21 mouse cellular contexts compared by ENCODE assay signal in genomic region chr17:25068690-25069089, GRCm38 (mm10). TPM values are rescaled to one million over a fixed set of nuclear protein-coding genes. Genes with fewer than 3 reads are reported as not detected.
DNase-seq lines count a peak whose midpoint lies in the region; ATAC-seq and TF ChIP-seq lines count a peak whose summit lies in the region.
"Had no signal": no experiment of that assay in that cellular context is flagged by ENCODE, and none has a peak within 500 bp of the region (broad histone marks: within the 10 kb centered on the region; RNA-seq: fewer than 3 reads in every experiment).

No protein-coding gene starts in this region.

- peak overlapping the region; percentile 24; the same call in 1 of the 2 replicates for H3K27ac ChIP-seq in embryonic facial prominence, embryonic 14.5 days (replicated peaks; ENCODE audit: low read depth, low read length)
- H3K27ac ChIP-seq in embryonic facial prominence, embryonic 10.5 days (replicated peaks) = no peak overlapping the region
- peak overlapping the region; percentile 40; the same call in 1 of the 2 replicates for H3K27ac ChIP-seq in intestine, embryonic 14.5 days (ENCODE audit: low read depth)
- H3K27ac ChIP-seq in intestine, embryonic 15.5 days = no peak overlapping the region
- peak overlapping the region; percentile 71; the same call in 1 of the 2 replicates for H3K27ac ChIP-seq in liver, adult 2 months (replicated peaks; ENCODE audit: insufficient read depth, low read depth, low read length)
- no peak overlapping the region for H3K27ac ChIP-seq in liver, embryonic 12.5 days
- H3K27ac ChIP-seq in brown adipose tissue, adult 24 weeks (replicated peaks; ENCODE audit: low read depth, low read length) = peak overlapping the region; percentile 99
- no peak overlapping the region for H3K27ac ChIP-seq in forebrain, embryonic 11.5 days (ENCODE audit: low read depth, low read length)
- H3K27ac ChIP-seq: embryonic facial prominence, embryonic 12.5 days; hindbrain, embryonic 13.5 days; midbrain, embryonic 10.5 days; neural tube, embryonic 15.5 days had no signal

- H3K4me3 ChIP-seq in embryonic facial prominence, embryonic 14.5 days (ENCODE audit: low read depth, low read length) = no peak overlapping the region
- H3K4me3 ChIP-seq in embryonic facial prominence, embryonic 10.5 days = no peak overlapping the region
- H3K4me3 ChIP-seq in intestine, embryonic 14.5 days (ENCODE audit: low read depth, low read length) = no peak overlapping the region
- H3K4me3 ChIP-seq in intestine, embryonic 15.5 days (replicated peaks) = no peak overlapping the region
- no peak overlapping the region for H3K4me3 ChIP-seq in liver, adult 2 months (ENCODE audit: insufficient read depth, low read depth, low read length)
- H3K4me3 ChIP-seq in liver, embryonic 12.5 days = no peak overlapping the region
- peak overlapping the region; percentile 2; the same call in 1 of the 2 replicates for H3K4me3 ChIP-seq in brown adipose tissue, adult 24 weeks (ENCODE audit: insufficient read depth, low read depth, low read length)
- H3K4me3 ChIP-seq in forebrain, embryonic 11.5 days (ENCODE audit: low read depth, low read length) = no peak overlapping the region
- H3K4me3 ChIP-seq: embryonic facial prominence, embryonic 12.5 days; hindbrain, embryonic 13.5 days; midbrain, embryonic 10.5 days; neural tube, embryonic 15.5 days had no signal

- DNase-seq in embryonic facial prominence, embryonic 14.5 days (ENCODE audit: low spot score) = no peak
- no peak for DNase-seq in embryonic facial prominence, embryonic 10.5 days (ENCODE audit: low spot score)
- DNase-seq in intestine, embryonic 14.5 days (ENCODE audit: low spot score) = no peak
- DNase-seq in liver, adult 2 months (ENCODE audit: extremely low read depth, low read depth, low spot score) = peak; percentile 15
- no peak for DNase-seq in forebrain, embryonic 11.5 days (ENCODE audit: low spot score)
- DNase-seq: adrenal gland, adult 8-10 months; cerebellum, adult 18-20 months; gastrocnemius, postnatal 14 days; layer of hippocampus, postnatal 36 days; left cerebral cortex, postnatal 4 days; retina, postnatal 1 day; thymus, postnatal 25 days had no signal

- 45% methylated on average over 2 of the region's 2 CpGs for WGBS in embryonic facial prominence, embryonic 14.5 days
- 69% methylated on average over 2 of the region's 2 CpGs for WGBS in embryonic facial prominence, embryonic 10.5 days
- 57% methylated on average over 2 of the region's 2 CpGs for WGBS in intestine, embryonic 14.5 days
- WGBS in intestine, embryonic 15.5 days = 57% methylated on average over 2 of the region's 2 CpGs
- WGBS in liver, adult 2 months = 43% methylated on average over 2 of the region's 2 CpGs
- WGBS in liver, embryonic 12.5 days (ENCODE audit: insufficient replicate concordance) = 50% methylated on average over 2 of the region's 2 CpGs
- WGBS in forebrain, embryonic 11.5 days = 79% methylated on average over 2 of the region's 2 CpGs

- no peak for TF ChIP-seq CTCF in liver, adult 2 months (IDR thresholded peaks at IDR 0.05; ENCODE audit: low read depth, low read length)

- no peak overlapping the region for H3K9ac ChIP-seq in embryonic facial prominence, embryonic 14.5 days (ENCODE audit: low read depth, low read length)
- H3K9ac ChIP-seq in intestine, embryonic 14.5 days (ENCODE audit: low read length) = no peak overlapping the region
- H3K9ac ChIP-seq in intestine, embryonic 15.5 days = no peak overlapping the region
- H3K9ac ChIP-seq in liver, adult 2 months (ENCODE audit: low read depth, low read length) = no peak overlapping the region
- H3K9ac ChIP-seq in liver, embryonic 12.5 days = no peak overlapping the region
- no peak overlapping the region for H3K9ac ChIP-seq in forebrain, embryonic 11.5 days (ENCODE audit: low read length)
- H3K9ac ChIP-seq: embryonic facial prominence, embryonic 12.5 days; hindbrain, embryonic 13.5 days; neural tube, embryonic 15.5 days had no signal

- H3K4me1 ChIP-seq in embryonic facial prominence, embryonic 14.5 days (ENCODE audit: control insufficient read depth, insufficient read depth, low read length) = no peaks in the 10 kb centered on the region
- H3K4me1 ChIP-seq in embryonic facial prominence, embryonic 10.5 days = no peaks in the 10 kb centered on the region
- no peaks in the 10 kb centered on the region for H3K4me1 ChIP-seq in intestine, embryonic 14.5 days (replicated peaks; ENCODE audit: control insufficient read depth, insufficient read depth, low read length)
- H3K4me1 ChIP-seq in intestine, embryonic 15.5 days (replicated peaks) = no peaks in the 10 kb centered on the region
- peaks cover 18% of the 10 kb centered on the region for H3K4me1 ChIP-seq in liver, adult 2 months (ENCODE audit: control insufficient read depth, insufficient read depth, low read length)
- peaks cover 36% of the 10 kb centered on the region for H3K4me1 ChIP-seq in liver, embryonic 12.5 days
- H3K4me1 ChIP-seq in brown adipose tissue, adult 24 weeks (ENCODE audit: control insufficient read depth, insufficient read depth, insufficient read length, low read length) = peaks cover 45% of the 10 kb centered on the region
- H3K4me1 ChIP-seq in forebrain, embryonic 11.5 days (replicated peaks; ENCODE audit: control insufficient read depth, insufficient read depth, low read length) = no peaks in the 10 kb centered on the region
- H3K4me1 ChIP-seq: embryonic facial prominence, embryonic 12.5 days; hindbrain, embryonic 13.5 days; midbrain, embryonic 10.5 days; neural tube, embryonic 15.5 days had no signal

- no peaks in the 10 kb centered on the region for H3K9me3 ChIP-seq in embryonic facial prominence, embryonic 14.5 days (ENCODE audit: control insufficient read depth, low read length)
- H3K9me3 ChIP-seq in embryonic facial prominence, embryonic 10.5 days = no peaks in the 10 kb centered on the region
- H3K9me3 ChIP-seq in intestine, embryonic 14.5 days (ENCODE audit: control insufficient read depth, low read length) = no peaks in the 10 kb centered on the region
- no peaks in the 10 kb centered on the region for H3K9me3 ChIP-seq in intestine, embryonic 15.5 days
- H3K9me3 ChIP-seq in liver, embryonic 12.5 days (replicated peaks) = no peaks in the 10 kb centered on the region
- no peaks in the 10 kb centered on the region for H3K9me3 ChIP-seq in forebrain, embryonic 11.5 days (ENCODE audit: control insufficient read depth, low read length)
- H3K9me3 ChIP-seq: embryonic facial prominence, embryonic 12.5 days; hindbrain, embryonic 13.5 days; midbrain, embryonic 10.5 days; neural tube, embryonic 15.5 days had no signal

- H3K27me3 ChIP-seq in embryonic facial prominence, embryonic 14.5 days (replicated peaks; ENCODE audit: control insufficient read depth, insufficient read depth, low read length) = no peaks in the 10 kb centered on the region
- H3K27me3 ChIP-seq in embryonic facial prominence, embryonic 10.5 days (replicated peaks; ENCODE audit: low read depth, poor library complexity, severe bottlenecking) = no peaks in the 10 kb centered on the region
- H3K27me3 ChIP-seq in intestine, embryonic 14.5 days (replicated peaks; ENCODE audit: control insufficient read depth, insufficient read depth, low read length) = no peaks in the 10 kb centered on the region
- H3K27me3 ChIP-seq in intestine, embryonic 15.5 days (replicated peaks) = no peaks in the 10 kb centered on the region
- H3K27me3 ChIP-seq in liver, adult 2 months (ENCODE audit: control insufficient read depth, insufficient read depth, low read length) = no peaks in the 10 kb centered on the region
- no peaks in the 10 kb centered on the region for H3K27me3 ChIP-seq in liver, embryonic 12.5 days (replicated peaks)
- no peaks in the 10 kb centered on the region for H3K27me3 ChIP-seq in forebrain, embryonic 11.5 days (ENCODE audit: control insufficient read depth, insufficient read depth, low read length)
- H3K27me3 ChIP-seq: embryonic facial prominence, embryonic 12.5 days; hindbrain, embryonic 13.5 days; neural tube, embryonic 15.5 days had no signal

- TF ChIP-seq POLR2A in liver, adult 2 months (IDR thresholded peaks at IDR 0.05; ENCODE audit: extremely low read depth, insufficient read depth, low read length) = no peak

- H3K36me3 ChIP-seq in embryonic facial prominence, embryonic 14.5 days (ENCODE audit: control insufficient read depth, insufficient read depth, low read length) = 0 out of 2 replicates have a peak, but pooled peaks cover 17% of the 10 kb centered on the region
- H3K36me3 ChIP-seq in embryonic facial prominence, embryonic 10.5 days (replicated peaks) = peaks cover 40% of the 10 kb centered on the region
- peaks cover 39% of the 10 kb centered on the region for H3K36me3 ChIP-seq in intestine, embryonic 14.5 days (ENCODE audit: control insufficient read depth, insufficient read depth, low read length)
- H3K36me3 ChIP-seq in intestine, embryonic 15.5 days = no peaks in the 10 kb centered on the region
- H3K36me3 ChIP-seq in liver, adult 2 months (ENCODE audit: control insufficient read depth, insufficient read depth, low read length) = no peaks in the 10 kb centered on the region
- H3K36me3 ChIP-seq in liver, embryonic 12.5 days = peaks cover 9% of the 10 kb centered on the region; the same call in 1 of the 2 replicates
- no peaks in the 10 kb centered on the region for H3K36me3 ChIP-seq in forebrain, embryonic 11.5 days (ENCODE audit: control insufficient read depth, insufficient read depth, low read length)

- ATAC-seq in embryonic facial prominence, embryonic 14.5 days (ENCODE audit: low read depth) = no peak
- ATAC-seq in intestine, embryonic 14.5 days (replicated peaks; ENCODE audit: low FRiP score, low TSS enrichment, low read depth) = no peak
- ATAC-seq in intestine, embryonic 15.5 days = no peak
- ATAC-seq in liver, embryonic 12.5 days = no peak
- no peak for ATAC-seq in forebrain, embryonic 11.5 days (replicated peaks; ENCODE audit: low FRiP score)
- ATAC-seq: intestine, postnatal 0 days had no signal

- no peak overlapping the region for H3K4me2 ChIP-seq in embryonic facial prominence, embryonic 14.5 days (ENCODE audit: low read depth, low read length)
- H3K4me2 ChIP-seq in intestine, embryonic 14.5 days (ENCODE audit: low read length) = no peak overlapping the region
- H3K4me2 ChIP-seq in intestine, embryonic 15.5 days (replicated peaks) = no peak overlapping the region
- H3K4me2 ChIP-seq in liver, embryonic 12.5 days = no peak overlapping the region
- no peak overlapping the region for H3K4me2 ChIP-seq in forebrain, embryonic 11.5 days (ENCODE audit: low read depth, low read length, severe bottlenecking)
- H3K4me2 ChIP-seq: embryonic facial prominence, embryonic 12.5 days; hindbrain, embryonic 13.5 days; neural tube, embryonic 15.5 days had no signal

- no peaks in the 10 kb centered on the region; the same call in 1 of the 2 replicates for H3K79me2 ChIP-seq in liver, adult 2 months (ENCODE audit: control insufficient read depth, insufficient read depth, low read length)

RNA-seq across cellular contexts. Expression of gene Tmem204, which starts 14.7 kb away (rescaled TPM):
- 22.6 and 23.2 TPM in 2 replicates for polyA plus RNA-seq in embryonic facial prominence, embryonic 14.5 days (2014; fragmentation: Nextera tagmentation; extraction: Ambion mirVana)
- polyA plus RNA-seq in embryonic facial prominence, embryonic 10.5 days (2016; fragmentation: Nextera tagmentation; extraction: Ambion mirVana) = 10.6 and 11.0 TPM in 2 replicates
- polyA plus RNA-seq in intestine, embryonic 14.5 days (2014; fragmentation: Nextera tagmentation; extraction: Ambion mirVana) = 23.5 and 24.2 TPM in 2 replicates
- polyA plus RNA-seq in intestine, embryonic 15.5 days (2015; fragmentation: Nextera tagmentation; extraction: Ambion mirVana) = 22.8 and 23.2 TPM in 2 replicates
- 22.3 and 23.9 TPM in 2 replicates for total RNA-seq in liver, adult 2 months (2014; rRNA removed)
- polyA plus RNA-seq in liver, adult 2 months (2012; rRNA removed) = 15.7 and 19.1 TPM in 2 replicates
- 6.1 and 7.2 TPM in 2 replicates for polyA plus RNA-seq in liver, embryonic 12.5 days (2016; fragmentation: Nextera tagmentation; extraction: Ambion mirVana)
- 13.1 and 22.6 TPM in 2 replicates for polyA plus RNA-seq in brown adipose tissue, adult 24 weeks (2012; ENCODE audit: insufficient read depth, insufficient read length, missing spikeins)
- polyA plus RNA-seq in forebrain, embryonic 11.5 days (2014; fragmentation: Nextera tagmentation; extraction: Ambion mirVana) = 9.8 and 13.2 TPM in 2 replicates

RNA-seq across cellular contexts. Expression of gene Telo2, which starts 47.1 kb away (rescaled TPM):
- 24.8 and 37.2 TPM in 2 replicates for polyA plus RNA-seq in embryonic facial prominence, embryonic 14.5 days (2014; fragmentation: Nextera tagmentation; extraction: Ambion mirVana)
- 54.0 and 55.5 TPM in 2 replicates for polyA plus RNA-seq in embryonic facial prominence, embryonic 10.5 days (2016; fragmentation: Nextera tagmentation; extraction: Ambion mirVana)
- 36.7 and 42.3 TPM in 2 replicates for polyA plus RNA-seq in intestine, embryonic 14.5 days (2014; fragmentation: Nextera tagmentation; extraction: Ambion mirVana)
- 34.0 and 39.3 TPM in 2 replicates for polyA plus RNA-seq in intestine, embryonic 15.5 days (2015; fragmentation: Nextera tagmentation; extraction: Ambion mirVana)
- 3.2 and 5.4 TPM in 2 replicates for total RNA-seq in liver, adult 2 months (2014; rRNA removed)
- 5.7 and 7.3 TPM in 2 replicates for polyA plus RNA-seq in liver, adult 2 months (2012; rRNA removed)
- polyA plus RNA-seq in liver, embryonic 12.5 days (2016; fragmentation: Nextera tagmentation; extraction: Ambion mirVana) = 25.6 and 28.6 TPM in 2 replicates
- 10.1 and 12.9 TPM in 2 replicates for polyA plus RNA-seq in brown adipose tissue, adult 24 weeks (2012; ENCODE audit: insufficient read depth, insufficient read length, missing spikeins)
- 41.2 and 45.4 TPM in 2 replicates for polyA plus RNA-seq in forebrain, embryonic 11.5 days (2014; fragmentation: Nextera tagmentation; extraction: Ambion mirVana)

RNA-seq across cellular contexts. Expression of gene Ptx4, which starts 51.9 kb away (rescaled TPM):
- 1.8 and 2.9 TPM in 2 replicates for polyA plus RNA-seq in embryonic facial prominence, embryonic 14.5 days (2014; fragmentation: Nextera tagmentation; extraction: Ambion mirVana)
- 0.09 and 0.14 TPM in 2 replicates for polyA plus RNA-seq in embryonic facial prominence, embryonic 10.5 days (2016; fragmentation: Nextera tagmentation; extraction: Ambion mirVana)
- polyA plus RNA-seq in intestine, embryonic 14.5 days (2014; fragmentation: Nextera tagmentation; extraction: Ambion mirVana) = not detected in 2 replicates
- polyA plus RNA-seq in intestine, embryonic 15.5 days (2015; fragmentation: Nextera tagmentation; extraction: Ambion mirVana) = 0.15 and 0.25 TPM in 2 replicates
- not detected in 2 replicates for total RNA-seq in liver, adult 2 months (2014; rRNA removed)
- polyA plus RNA-seq in liver, adult 2 months (2012; rRNA removed) = not detected in 2 replicates
- polyA plus RNA-seq in liver, embryonic 12.5 days (2016; fragmentation: Nextera tagmentation; extraction: Ambion mirVana) = not detected in 2 replicates
- polyA plus RNA-seq in brown adipose tissue, adult 24 weeks (2012; ENCODE audit: insufficient read depth, insufficient read length, missing spikeins) = not detected in 2 replicates
- 0.12 TPM in 1 of 2 replicates, not detected in the other for polyA plus RNA-seq in forebrain, embryonic 11.5 days (2014; fragmentation: Nextera tagmentation; extraction: Ambion mirVana)
- total RNA-seq: adrenal gland, adult 8-10 months had no signal
- polyA plus RNA-seq: hindbrain, embryonic 13.5 days; liver, embryonic 16.5 days; midbrain, embryonic 10.5 days had no signal

RNA-seq across cellular contexts. Expression of gene Ift140, which starts 52.8 kb away (rescaled TPM):
- 13.9 and 17.5 TPM in 2 replicates for polyA plus RNA-seq in embryonic facial prominence, embryonic 14.5 days (2014; fragmentation: Nextera tagmentation; extraction: Ambion mirVana)
- polyA plus RNA-seq in embryonic facial prominence, embryonic 10.5 days (2016; fragmentation: Nextera tagmentation; extraction: Ambion mirVana) = 31.5 and 31.6 TPM in 2 replicates
- 16.3 and 16.9 TPM in 2 replicates for polyA plus RNA-seq in intestine, embryonic 14.5 days (2014; fragmentation: Nextera tagmentation; extraction: Ambion mirVana)
- 12.3 and 14.8 TPM in 2 replicates for polyA plus RNA-seq in intestine, embryonic 15.5 days (2015; fragmentation: Nextera tagmentation; extraction: Ambion mirVana)
- 4.6 and 5.4 TPM in 2 replicates for total RNA-seq in liver, adult 2 months (2014; rRNA removed)
- polyA plus RNA-seq in liver, adult 2 months (2012; rRNA removed) = 3.4 and 3.6 TPM in 2 replicates
- polyA plus RNA-seq in liver, embryonic 12.5 days (2016; fragmentation: Nextera tagmentation; extraction: Ambion mirVana) = 78.9 and 79.3 TPM in 2 replicates
- polyA plus RNA-seq in brown adipose tissue, adult 24 weeks (2012; ENCODE audit: insufficient read depth, insufficient read length, missing spikeins) = 3.8 and 4.1 TPM in 2 replicates
- polyA plus RNA-seq in forebrain, embryonic 11.5 days (2014; fragmentation: Nextera tagmentation; extraction: Ambion mirVana) = 29.0 and 29.2 TPM in 2 replicates

RNA-seq across cellular contexts. Expression of gene Cramp1l, which starts 53.1 kb away (rescaled TPM):
- 7.1 and 7.7 TPM in 2 replicates for polyA plus RNA-seq in embryonic facial prominence, embryonic 14.5 days (2014; fragmentation: Nextera tagmentation; extraction: Ambion mirVana)
- polyA plus RNA-seq in embryonic facial prominence, embryonic 10.5 days (2016; fragmentation: Nextera tagmentation; extraction: Ambion mirVana) = 8.3 and 8.6 TPM in 2 replicates
- polyA plus RNA-seq in intestine, embryonic 14.5 days (2014; fragmentation: Nextera tagmentation; extraction: Ambion mirVana) = 7.1 and 8.8 TPM in 2 replicates
- polyA plus RNA-seq in intestine, embryonic 15.5 days (2015; fragmentation: Nextera tagmentation; extraction: Ambion mirVana) = 5.2 and 5.3 TPM in 2 replicates
- 2.7 and 2.9 TPM in 2 replicates for total RNA-seq in liver, adult 2 months (2014; rRNA removed)
- 4.2 and 6.5 TPM in 2 replicates for polyA plus RNA-seq in liver, adult 2 months (2012; rRNA removed)
- polyA plus RNA-seq in liver, embryonic 12.5 days (2016; fragmentation: Nextera tagmentation; extraction: Ambion mirVana) = 8.1 and 8.2 TPM in 2 replicates
- 4.2 and 4.8 TPM in 2 replicates for polyA plus RNA-seq in brown adipose tissue, adult 24 weeks (2012; ENCODE audit: insufficient read depth, insufficient read length, missing spikeins)
- polyA plus RNA-seq in forebrain, embryonic 11.5 days (2014; fragmentation: Nextera tagmentation; extraction: Ambion mirVana) = 14.3 and 14.7 TPM in 2 replicates

Comparison
In these comparisons a context has a peak if more than half of its experiments do, and no peak if none do; other contexts are left out.
1. H3K27ac ChIP-seq: peak in embryonic facial prominence, embryonic 14.5 days (single experiment), intestine, embryonic 14.5 days (single experiment), liver, adult 2 months (single experiment) and brown adipose tissue, adult 24 weeks (single experiment); none in embryonic facial prominence, embryonic 10.5 days (single experiment), intestine, embryonic 15.5 days (single experiment), liver, embryonic 12.5 days (single experiment) and forebrain, embryonic 11.5 days (single experiment).